Mouse (Mus musculus) heart, postnatal 14 days (tissue): ENCODE results near the gene Fndc3b. TPM values are rescaled to one million over a fixed set of nuclear protein-coding genes. Genes with fewer than 3 reads are reported as not detected.
A peak's percentile ranks its signal among the peaks of the same experiment; 100 is the strongest.

Experiments
- DNase-seq, 2 experiments: peaks; one replicate each; pipeline ENCODE4 v3.0.0; 2021 to 2022
- intact Hi-C: fragments of 180-260 bp; cut with DNase I; formaldehyde crosslinking; loops from one replicate; pipeline ENCODE4 v1.15.1; 2025
- total RNA-seq, 2 experiments: library from RNA; stranded (reverse); gene quantifications; 2 replicates each; pipeline ENCODE4 v1.2.3; 2021

The Fndc3b gene
- total RNA-seq, 2 experiments from 2014 or later = 73.2 to 79.0 TPM

DNA sequence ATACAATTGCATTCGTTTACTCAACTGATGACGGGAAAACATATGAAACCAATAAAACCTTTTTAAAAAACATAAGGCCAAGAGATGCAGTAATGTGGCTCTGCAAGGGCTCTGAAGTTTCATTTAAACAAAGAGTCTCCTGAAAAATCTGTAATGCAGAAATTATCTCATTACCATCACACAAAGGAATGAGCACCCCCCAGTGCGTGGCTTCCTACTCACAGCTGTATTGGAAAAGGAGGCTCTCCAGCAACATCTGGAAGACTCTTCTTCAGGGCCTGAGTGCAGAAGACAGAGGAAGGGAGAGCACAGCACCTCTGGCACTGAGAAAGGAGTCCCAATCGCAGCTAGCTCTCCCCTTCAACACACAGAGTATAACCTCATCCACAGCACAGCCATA, 106.5 kb downstream of the Fndc3b start:
- intact Hi-C loops = no loop called here
- DNase-seq = no peak

DNA sequence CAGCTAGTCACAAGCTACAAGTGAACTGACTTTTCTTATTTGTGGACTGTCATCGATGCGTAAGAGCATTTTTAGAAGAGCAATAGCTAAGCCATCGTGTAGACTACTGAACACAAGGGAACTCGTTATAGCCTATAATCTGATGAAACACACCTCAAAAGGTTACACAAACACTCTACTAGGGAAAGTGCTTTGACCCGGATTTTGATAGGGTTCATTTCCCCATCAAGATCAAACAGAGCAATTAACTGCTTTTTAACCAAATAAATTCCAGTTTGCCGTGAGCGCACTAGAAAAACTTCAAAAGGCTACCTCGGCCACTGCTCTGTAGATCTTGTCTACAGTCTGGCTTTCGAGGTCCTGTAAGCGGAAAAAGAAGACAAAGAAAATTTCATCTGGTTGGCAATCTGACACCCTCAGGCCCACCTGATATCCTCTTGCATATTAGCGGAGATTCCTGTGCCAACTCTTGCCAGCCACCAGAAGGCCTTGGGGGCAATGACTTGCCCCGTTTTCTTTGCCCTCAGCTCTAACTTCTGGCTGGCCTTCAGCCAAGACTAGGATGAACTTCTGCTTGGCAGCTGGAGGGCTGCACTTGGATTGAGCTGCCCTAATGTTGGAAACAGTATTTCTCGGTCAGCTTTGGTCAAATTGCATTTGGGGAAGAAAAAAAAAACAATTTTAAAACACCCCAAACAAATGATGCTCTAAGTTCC, 107.0 kb downstream of the Fndc3b start:
- no peak for DNase-seq
- intact Hi-C loops = no loop called here

DNA sequence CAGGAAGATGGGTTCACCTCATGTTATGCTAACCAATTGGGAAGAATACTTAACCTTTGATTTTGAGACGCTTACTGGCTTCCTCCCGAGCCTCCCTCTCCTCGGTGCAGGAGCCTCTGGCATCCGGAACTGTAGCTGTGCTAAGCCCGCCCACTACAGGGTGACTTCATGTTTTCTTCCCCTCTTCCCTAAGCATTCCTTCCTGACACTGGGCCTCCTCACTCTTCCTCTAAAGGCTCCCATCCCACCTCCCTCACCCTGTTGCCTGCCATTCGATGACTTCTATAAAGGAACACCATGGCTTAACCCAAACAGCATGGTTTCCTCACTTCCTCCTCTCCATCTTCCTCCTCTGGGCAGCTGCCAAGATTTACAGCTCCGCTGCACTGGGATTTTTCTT, 110.5 kb downstream of the Fndc3b start:
- intact Hi-C loops = no loop called here
- no peak for DNase-seq

DNA sequence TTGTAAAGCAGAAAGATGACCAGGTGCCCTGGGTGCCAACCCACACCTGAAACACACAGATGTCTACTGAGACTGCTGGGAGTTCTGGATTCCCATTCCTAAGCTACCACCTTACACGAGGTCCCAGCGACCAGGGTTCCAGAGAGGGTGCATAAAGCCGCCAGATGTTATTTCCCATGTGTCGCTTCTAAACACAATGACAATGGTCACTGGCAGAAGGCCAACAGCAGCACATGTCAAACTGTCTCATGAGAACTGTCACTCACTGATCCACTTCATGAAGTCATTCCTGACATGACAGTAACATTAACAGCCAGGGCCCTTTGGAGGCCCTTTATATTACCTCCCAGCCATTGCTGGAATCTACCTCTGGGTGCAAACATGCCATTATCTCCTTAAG, 110.9 kb downstream of the Fndc3b start:
- intact Hi-C loops = no loop called here
- no peak for DNase-seq

DNA sequence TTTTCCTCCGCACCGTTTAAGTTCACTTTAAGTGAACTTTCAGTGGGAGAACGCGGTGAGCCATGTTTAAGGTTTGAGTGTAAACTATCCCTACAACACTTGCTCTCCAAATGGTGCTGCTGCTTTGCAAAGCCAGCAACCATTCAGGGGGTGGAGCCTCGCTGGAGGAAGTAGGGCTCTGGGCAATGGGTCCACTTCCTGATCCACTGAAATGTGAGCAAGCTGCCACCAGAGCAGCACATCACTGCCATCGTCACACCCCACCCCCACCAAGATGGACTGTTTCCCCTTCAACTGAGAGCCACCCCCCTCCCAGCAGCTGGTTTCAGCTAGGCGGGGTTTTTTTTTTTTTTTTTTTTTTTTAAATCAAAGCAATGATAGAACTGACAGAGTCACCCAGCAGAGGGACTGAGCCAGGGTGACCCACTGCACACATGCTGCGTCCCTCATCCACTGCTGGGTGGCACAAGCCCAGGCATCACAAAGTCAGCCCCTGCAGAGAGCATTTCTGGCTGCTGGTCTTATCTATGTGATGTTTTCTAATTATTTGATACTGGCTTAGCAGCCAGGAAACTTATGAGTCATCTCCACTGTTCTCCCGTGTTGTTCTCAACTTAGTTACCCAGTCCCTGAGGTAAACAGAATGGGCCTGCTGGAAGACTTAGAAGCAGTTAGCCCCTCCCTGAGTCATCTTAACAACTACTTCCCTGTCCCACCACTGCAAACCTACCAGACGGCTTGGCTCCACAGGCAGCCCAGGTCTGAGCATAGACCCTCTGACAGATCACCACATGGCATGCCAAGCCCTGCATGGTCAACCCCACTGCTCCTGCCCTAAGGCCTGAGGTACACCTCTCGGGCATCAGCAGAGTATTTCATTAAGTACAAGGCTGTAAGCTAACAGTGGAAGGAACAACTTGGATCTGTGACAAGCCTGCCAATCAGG, 112.4 kb downstream of the Fndc3b start:
- DNase-seq = no peak
- intact Hi-C loops = no loop called here

DNA sequence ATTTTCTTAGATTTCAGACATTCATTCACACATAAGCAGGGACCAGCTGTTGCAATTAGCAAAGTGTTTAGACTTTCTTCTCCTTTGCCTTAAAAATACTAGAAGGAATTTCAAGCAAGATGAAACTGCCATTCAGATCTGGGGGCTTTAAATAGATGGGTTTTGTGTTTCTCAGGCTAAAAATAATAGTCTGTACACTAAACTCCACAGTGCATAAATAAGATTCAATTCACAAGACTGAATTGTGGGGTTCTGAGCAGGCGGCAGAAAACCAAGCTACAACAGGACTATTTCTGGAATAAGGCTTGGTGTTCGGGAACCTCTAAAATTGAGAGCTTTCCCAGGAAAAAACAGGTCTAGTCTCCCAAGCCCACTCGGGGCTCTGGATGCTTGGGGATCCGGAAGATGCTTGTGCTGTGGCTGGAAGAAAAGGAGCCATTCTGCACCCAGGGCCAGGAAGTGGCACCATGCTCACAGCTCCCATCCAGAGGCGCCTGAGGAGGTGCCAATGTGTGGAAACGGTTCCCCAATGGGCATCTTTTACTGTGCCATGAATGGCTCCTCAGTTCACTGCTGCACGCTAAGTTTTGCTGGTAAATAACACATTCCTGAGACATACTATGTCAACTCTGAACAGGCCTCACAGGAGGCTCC, 117.5 kb downstream of the Fndc3b start:
- DNase-seq = no peak
- intact Hi-C loops = no loop called here

DNA sequence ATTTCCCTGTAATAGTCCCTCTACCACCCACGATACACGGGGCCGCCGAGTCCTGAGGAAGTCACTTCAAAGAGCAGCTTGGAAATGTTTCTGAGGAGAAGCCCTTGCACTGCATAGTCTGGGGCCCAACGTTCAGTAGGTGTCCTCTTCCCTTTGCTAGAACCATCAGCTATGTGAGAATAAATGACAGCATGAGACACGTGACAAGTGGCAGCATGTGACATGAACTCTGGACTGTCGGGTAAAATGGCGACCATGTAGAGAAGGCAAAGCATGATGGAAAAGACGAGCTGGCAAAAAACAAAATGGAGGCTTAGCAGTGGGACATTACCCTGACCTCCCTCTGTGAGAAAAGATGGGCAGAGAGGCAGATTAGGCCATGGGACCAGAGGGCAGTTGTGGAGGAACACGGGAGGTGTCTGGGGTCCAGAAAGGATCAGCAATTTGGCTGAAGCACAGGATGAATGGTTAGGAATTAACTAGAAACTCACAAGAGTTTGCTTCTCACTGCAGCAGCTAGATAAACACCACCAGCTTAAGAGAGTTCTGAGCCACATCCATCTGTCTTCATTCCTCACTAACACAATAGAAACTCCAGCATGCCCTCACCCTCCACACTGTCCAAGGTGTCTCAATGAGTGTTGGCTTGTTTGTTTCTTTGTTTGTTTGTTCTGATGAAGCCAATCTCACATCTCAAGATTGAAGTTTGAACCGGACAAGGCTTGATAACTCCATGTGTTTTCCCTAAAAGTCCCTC, 118.2 kb downstream of the Fndc3b start:
- no peak for DNase-seq
- intact Hi-C loops = no loop called here

DNA sequence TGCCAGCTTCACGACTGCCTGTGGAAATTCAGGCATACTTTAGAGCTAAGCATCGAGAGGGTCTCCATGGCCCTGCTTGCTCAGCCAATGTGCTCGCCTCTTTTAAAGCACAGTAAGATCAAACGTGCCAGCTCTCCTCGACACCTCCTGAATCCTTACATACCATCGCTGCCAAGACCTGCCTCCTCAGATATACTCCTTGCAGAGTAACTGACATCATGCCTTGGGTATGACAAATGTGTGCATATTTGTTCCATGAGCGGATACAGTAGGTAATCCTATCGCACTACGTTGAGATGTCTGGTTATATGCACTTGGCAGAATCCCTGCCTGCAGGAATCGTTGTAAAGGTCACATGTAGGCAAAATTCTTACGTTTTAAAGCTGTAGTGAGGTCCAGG, 120.3 kb downstream of the Fndc3b start:
- intact Hi-C loops = no loop called here
- no peak for DNase-seq

DNA sequence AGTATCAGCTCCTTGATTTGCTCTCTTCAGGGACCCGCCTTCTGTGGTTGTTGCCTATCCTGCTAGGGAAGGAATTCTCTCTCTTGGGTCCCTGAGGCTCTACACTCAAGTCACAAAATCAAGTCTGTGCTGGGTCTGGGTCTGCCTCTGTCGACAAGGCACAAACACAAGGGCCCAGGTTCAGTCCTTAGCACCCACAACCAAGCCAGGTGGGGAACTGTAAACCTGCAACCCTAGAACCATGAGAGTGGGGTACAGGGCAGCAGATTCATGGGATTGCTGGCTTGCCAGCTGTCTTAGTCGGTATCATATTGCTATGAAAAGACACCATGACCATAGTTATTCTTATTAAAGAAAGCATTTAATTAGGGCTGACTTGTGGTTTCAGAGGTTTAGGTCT, 121.8 kb downstream of the Fndc3b start:
- intact Hi-C loops = no loop called here
- no peak for DNase-seq

DNA sequence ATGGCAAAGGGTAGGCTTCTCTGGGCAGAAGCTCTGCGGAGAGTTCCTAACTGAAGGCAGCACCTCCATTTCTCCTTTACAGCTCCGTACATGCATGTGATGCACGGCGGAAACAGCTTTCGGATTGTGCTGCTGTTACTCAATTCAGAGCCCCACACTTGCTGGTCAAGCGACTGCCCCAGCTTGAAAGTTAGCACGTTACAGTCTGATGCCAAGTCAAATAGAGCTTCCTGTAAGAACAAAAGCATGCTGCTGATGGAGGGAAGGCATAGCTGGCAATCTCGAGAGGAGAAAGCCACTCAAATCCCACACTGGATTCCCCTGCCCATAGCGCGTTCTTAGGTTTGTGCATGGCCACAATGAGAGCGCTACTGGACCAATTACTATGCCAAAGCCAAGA, 122.5 kb downstream of the Fndc3b start:
- intact Hi-C loops = no loop called here
- DNase-seq = no peak

DNA sequence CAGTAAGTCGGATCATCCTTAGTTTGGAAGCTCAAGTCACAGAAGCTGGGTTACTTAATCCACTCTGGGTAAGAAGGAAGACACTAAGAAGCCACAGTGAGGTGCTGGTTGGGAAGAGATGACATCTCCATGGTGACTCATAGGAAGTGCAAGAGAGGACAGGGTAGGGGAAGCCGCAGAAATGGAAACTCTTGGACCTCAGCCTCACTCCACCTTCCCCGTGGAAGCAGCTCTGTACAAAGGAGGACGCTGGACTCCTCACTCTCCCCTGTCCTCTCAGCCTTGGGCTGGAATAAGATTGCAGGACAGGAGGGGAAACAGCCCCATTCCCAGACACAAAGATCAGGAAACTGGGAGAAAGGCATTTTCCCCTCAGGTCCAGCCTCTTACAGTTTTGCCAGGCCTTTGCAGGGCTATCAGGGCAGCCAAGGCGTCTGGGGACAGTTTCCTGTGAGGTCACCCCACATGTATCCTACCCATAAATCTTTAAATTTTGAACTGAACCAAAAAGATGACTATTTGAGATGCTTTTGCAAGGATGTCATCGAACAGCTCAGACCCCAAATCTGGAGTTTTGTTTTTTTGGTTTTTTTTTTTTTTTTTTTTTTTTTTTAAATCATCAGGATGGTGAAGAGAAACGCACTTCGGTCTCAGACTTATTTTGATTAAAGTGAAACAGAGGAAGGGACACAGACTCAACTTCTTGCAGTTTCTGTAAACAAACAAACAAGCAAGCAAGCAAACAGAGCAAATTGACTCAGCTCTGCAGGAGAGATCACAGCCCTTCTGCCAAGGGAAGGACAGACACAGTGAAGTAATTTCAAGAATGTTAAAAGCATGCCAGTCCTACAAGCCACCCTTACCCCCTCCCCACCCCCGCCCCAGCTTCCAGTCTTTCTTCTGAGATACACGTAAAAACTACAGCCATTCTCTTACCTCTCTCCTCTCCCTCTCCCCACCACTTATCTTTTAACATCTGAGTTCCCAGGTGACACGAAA, 126.2 kb downstream of the Fndc3b start:
- intact Hi-C loops = no loop called here
- peak; percentile 37 to 43 for DNase-seq

DNA sequence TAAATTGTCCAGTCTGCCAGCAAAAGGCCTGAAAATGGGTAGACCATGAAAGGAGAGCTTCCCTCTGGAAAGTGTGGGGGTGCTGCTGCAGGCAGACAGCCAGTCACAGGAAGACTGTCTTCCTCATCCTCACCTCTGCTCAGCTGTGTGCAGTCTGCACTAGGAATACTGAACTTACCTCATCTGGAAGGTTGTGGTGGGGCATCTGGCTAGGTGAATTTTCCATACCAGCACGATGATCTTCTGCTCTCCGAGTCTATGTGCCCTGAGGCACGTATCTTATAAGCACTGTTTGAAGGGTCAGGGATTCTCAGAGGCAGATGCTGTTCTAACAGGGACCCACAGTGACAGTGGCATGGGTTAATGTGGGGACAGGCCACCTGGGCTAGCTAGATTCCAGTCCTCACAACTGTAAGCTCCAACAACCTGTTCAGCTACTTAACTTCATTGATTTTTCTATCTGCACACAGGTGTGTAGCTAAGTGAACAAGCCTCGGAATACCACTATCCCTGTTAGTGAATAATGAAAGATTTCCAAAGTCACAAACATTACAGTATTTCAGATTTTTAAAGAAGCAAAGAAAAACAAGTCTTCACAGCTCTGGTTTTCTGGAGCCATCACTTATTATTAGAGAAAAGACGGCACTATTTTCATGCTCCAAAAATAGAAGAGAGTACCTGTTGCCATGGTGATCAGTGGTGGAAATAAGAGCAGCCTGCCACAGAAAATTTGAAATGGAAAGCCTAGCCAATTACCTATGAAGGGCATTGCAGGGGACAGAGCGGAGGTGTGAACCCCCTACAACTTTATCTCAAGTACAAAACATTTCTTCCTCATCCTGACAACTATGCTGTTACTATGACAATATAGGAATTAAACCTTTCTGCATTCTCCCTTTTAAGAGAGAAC, 128.9 kb downstream of the Fndc3b start:
- DNase-seq = no peak
- intact Hi-C loops = no loop called here

DNA sequence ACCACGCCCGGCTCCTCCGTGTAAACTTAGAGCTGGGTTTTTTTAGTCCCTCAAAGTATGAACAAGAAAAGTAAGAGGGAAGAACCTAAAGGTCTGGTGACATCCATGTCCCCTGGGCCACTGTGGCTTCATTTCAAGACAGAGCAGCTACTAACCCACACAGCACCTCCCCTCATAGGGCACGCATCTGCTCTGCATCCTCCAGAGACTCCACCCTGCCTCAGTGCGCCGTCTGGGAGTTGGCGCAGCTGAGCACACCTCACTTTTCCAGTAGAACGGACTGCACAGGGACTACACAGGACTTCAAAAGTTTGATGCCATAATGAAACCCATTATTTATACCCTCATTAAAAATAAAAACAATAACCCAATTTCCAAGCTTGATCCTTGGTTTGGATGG, 130.2 kb downstream of the Fndc3b start:
- DNase-seq = no peak
- intact Hi-C loops = no loop called here

DNA sequence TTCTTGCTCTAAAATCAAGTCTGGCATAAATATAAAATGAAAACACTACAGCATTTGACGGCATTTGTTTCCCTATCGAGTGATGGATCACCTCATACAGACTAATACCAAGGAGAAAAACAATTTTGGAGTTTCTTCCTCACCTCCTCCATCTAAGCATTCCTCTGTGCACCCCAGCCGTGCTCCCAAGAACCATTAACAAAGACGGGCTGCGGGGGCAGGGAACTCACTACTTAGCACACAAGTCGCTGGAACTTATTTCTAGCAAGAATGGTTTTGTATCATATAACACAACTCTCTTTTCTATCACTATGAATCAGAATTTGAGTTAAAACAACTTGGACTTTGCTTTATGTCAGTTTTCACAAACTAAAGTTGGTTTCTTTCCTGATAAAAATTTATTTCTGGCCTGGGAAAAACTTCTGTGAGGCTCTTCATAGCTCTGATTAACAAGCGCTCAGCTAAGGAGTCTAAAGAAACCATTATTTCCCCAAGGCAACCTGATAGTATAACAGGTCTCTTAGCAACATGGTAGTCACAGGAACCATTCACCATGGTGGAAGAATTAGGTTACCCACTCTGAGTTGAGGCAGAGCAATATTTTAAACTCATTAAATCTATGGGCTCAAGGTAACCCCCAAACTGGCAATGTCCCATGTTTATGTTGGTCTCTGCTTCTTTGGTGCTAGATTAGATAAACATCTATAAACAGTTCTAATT, 131.1 kb downstream of the Fndc3b start:
- intact Hi-C loops = no loop called here
- no peak for DNase-seq

DNA sequence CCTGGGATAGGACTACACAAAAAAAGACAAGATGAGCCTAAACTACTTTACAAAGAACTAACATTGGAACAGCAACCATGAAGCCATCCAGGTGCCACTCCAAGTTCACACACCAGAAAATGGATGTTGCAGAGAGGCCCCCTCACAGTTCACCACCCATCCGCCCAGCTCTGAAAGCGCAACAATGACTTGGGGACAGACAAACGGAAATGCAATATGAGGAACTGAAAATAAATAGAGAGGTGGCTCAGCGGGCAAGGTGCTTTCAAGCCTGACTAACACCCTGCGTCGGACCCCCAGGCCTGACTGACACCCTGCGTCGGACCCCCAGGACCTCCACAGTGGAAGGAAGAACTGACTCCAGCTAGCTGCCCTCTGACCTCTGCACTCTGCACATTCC, 131.9 kb downstream of the Fndc3b start:
- intact Hi-C loops = no loop called here
- DNase-seq = no peak

DNA sequence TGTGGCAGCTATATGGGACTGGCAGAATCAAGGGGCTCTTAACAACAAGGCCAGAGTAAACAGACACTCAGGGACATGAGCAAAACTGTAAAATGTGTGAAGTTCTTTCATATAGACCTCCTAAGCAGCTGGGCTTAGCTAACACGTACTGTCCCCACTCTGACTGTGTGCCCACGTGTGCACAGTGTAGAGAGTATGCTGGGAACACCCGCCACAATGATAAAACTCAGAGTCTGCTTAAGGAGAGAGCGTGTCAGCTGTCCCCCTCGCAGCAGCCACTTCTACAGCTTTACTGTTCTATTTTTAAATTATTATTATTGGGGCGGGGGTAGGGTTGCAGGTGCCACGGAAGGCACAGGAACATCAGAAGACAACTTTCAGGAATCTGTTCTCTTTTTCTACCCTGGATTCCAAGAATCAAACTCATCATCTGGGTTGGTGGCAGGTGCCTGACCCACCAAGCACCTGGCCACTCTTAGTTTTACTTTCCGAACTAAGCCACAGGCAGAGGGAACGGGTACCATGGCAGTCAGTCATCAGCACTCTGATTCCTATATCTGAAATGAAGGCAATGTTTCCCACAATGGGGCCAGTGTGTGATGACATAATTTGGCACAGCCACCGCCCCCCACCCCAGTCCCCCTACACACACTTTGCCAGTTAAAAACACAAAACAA, 133.6 kb downstream of the Fndc3b start:
- intact Hi-C loops = no loop called here
- no peak for DNase-seq

DNA sequence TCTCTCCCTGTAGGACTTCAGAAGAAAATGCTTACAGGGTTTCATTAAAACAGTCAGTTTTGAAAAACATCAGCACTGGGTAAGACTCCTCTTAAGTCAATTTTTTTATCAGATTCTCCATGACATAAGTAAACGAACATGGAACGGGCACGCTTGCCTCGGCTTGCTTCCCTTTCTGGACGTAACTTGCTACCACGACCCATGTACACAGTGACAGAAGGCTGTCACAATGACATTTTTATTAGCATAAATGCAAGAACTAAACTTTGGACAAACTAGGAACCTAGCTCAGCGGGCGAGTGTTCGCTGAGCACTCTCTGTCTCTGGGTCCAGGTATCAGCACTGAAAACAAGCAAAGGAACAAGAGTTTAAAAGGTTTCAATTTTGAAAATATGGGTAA, 136.9 kb downstream of the Fndc3b start:
- intact Hi-C loops = no loop called here
- DNase-seq = no peak
